Mouse (Mus musculus) embryonic fibroblast, embryonic 13.5 days (primary cell): ENCODE measurements around the gene Cdk5rap1.

ENCODE experiments used
- CTCF ChIP-seq: IDR thresholded peaks from 2 replicates; pipeline ENCODE4 v1.5.1; 2011; ENCODE audit warnings: mild to moderate bottlenecking, control low read depth, low read length, moderate library complexity, borderline replicate concordance; ENCODE audit not compliant: insufficient read depth
- POLR2A ChIP-seq: IDR thresholded peaks from 2 replicates; pipeline ENCODE4 v1.6.1; 2011; ENCODE audit warnings: low read depth, mild to moderate bottlenecking, control low read depth, low read length, moderate library complexity

GRCm38 (mm10) chr2:154407063-154407642 is 34.3 kb upstream of the Cdk5rap1 start:
- no peak for TF ChIP-seq POLR2A
- TF ChIP-seq CTCF, result no peak
